In the genomic region with DNA sequence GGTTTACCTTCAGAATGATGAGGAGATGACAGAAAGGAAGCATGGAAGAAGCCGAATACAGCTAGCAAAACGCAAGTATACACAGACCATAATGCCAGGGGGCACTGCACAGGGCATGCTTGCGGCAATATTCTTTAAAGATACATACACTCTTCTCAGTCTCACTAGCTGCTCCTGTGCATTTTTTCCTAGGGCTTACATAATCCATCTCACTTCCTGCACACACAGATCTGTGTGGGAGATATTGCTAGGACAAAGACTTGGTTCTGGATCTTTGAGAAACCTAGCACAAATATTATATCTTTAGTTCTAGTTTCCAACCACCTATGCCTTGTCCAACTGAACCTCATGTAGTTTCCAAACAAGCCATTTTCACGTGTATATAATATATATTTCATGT, we compare ENCODE assay signal across 32 mouse cellular contexts.
"Had no signal": no experiment of that assay in that cellular context is flagged by ENCODE, and none has a peak within 500 bp of the region (broad histone marks: within the 10 kb centered on the region; RNA-seq: fewer than 3 reads in every experiment).

No protein-coding gene starts in this region.

- H3K4me1 ChIP-seq: limb, embryonic 10.5 days; limb, embryonic 12.5 days; limb, embryonic 13.5 days; limb, embryonic 15.5 days; liver, embryonic 12.5 days; liver, embryonic 13.5 days; liver, embryonic 15.5 days; lung, embryonic 15.5 days; megakaryocyte, embryonic 14.5 days; midbrain, embryonic 10.5 days; midbrain, embryonic 12.5 days; midbrain, embryonic 13.5 days; midbrain, embryonic 15.5 days; neural tube, embryonic 12.5 days had no signal

- ATAC-seq: liver, embryonic 12.5 days; liver, postnatal 0 days; lung, postnatal 0 days; midbrain, embryonic 13.5 days; midbrain, embryonic 15.5 days; midbrain, embryonic 16.5 days had no signal

- H3K4me2 ChIP-seq: limb, embryonic 12.5 days; limb, embryonic 13.5 days; limb, embryonic 15.5 days; liver, embryonic 11.5 days; liver, embryonic 12.5 days; liver, embryonic 13.5 days; liver, embryonic 15.5 days; lung, embryonic 14.5 days; lung, embryonic 15.5 days; midbrain, embryonic 11.5 days; midbrain, embryonic 12.5 days; midbrain, embryonic 13.5 days; midbrain, embryonic 15.5 days; neural tube, embryonic 12.5 days had no signal

- H3K9me3 ChIP-seq: limb, embryonic 10.5 days; limb, embryonic 12.5 days; limb, embryonic 13.5 days; limb, embryonic 15.5 days; liver, embryonic 12.5 days; liver, embryonic 13.5 days; liver, embryonic 15.5 days; lung, embryonic 15.5 days; megakaryocyte, embryonic 14.5 days; midbrain, embryonic 10.5 days; midbrain, embryonic 12.5 days; midbrain, embryonic 13.5 days; midbrain, embryonic 15.5 days; neural tube, embryonic 12.5 days had no signal

- DNase-seq: left cerebral cortex, postnatal 4 days; liver; liver, embryonic 13.5 days; liver, postnatal 0 days; lung, adult 18-20 months; lung, adult 2 months; lung, embryonic 14.5 days; lung, postnatal 10 days; lung, postnatal 14 days; lung, postnatal 36 days; lung, postnatal 4 days; midbrain, embryonic 14.5 days had no signal

- H3K27ac ChIP-seq: limb, embryonic 10.5 days; limb, embryonic 12.5 days; limb, embryonic 13.5 days; limb, embryonic 15.5 days; liver, embryonic 12.5 days; liver, embryonic 13.5 days; liver, embryonic 14.5 days; liver, embryonic 15.5 days; lung, embryonic 15.5 days; macrophage; midbrain, embryonic 10.5 days; midbrain, embryonic 12.5 days; midbrain, embryonic 13.5 days; midbrain, embryonic 15.5 days; neural tube, embryonic 12.5 days had no signal

- H3K27me3 ChIP-seq: limb, embryonic 12.5 days; limb, embryonic 13.5 days; limb, embryonic 15.5 days; liver, embryonic 12.5 days; liver, embryonic 13.5 days; liver, embryonic 15.5 days; lung, embryonic 15.5 days; megakaryocyte, embryonic 14.5 days; midbrain, embryonic 12.5 days; midbrain, embryonic 13.5 days; midbrain, embryonic 15.5 days; neural tube, embryonic 12.5 days had no signal

- H3K36me3 ChIP-seq: limb, embryonic 10.5 days; limb, embryonic 12.5 days; limb, embryonic 13.5 days; limb, embryonic 15.5 days; liver, embryonic 12.5 days; liver, embryonic 13.5 days; liver, embryonic 15.5 days; lung, embryonic 15.5 days; midbrain, embryonic 10.5 days; midbrain, embryonic 12.5 days; midbrain, embryonic 13.5 days; midbrain, embryonic 15.5 days; neural tube, embryonic 12.5 days had no signal

- H3K9ac ChIP-seq: limb, embryonic 12.5 days; limb, embryonic 13.5 days; limb, embryonic 15.5 days; liver, embryonic 12.5 days; liver, embryonic 13.5 days; liver, embryonic 14.5 days; liver, embryonic 15.5 days; liver, postnatal 0 days; lung, embryonic 14.5 days; lung, embryonic 15.5 days; midbrain, embryonic 12.5 days; midbrain, embryonic 13.5 days; midbrain, embryonic 15.5 days; neural tube, embryonic 12.5 days had no signal

- H3K4me3 ChIP-seq: limb, embryonic 10.5 days; limb, embryonic 12.5 days; limb, embryonic 13.5 days; limb, embryonic 15.5 days; liver, embryonic 12.5 days; liver, embryonic 13.5 days; liver, embryonic 15.5 days; lung, embryonic 15.5 days; megakaryocyte, embryonic 14.5 days; midbrain, embryonic 10.5 days; midbrain, embryonic 12.5 days; midbrain, embryonic 13.5 days; midbrain, embryonic 15.5 days; myocyte; neural tube, embryonic 12.5 days had no signal
